Mouse (Mus musculus) heart, embryonic 11.5 days (tissue): ENCODE measurements around the gene Sytl1. TPM values are rescaled to one million over a fixed set of nuclear protein-coding genes. Genes with fewer than 3 reads are reported as not detected.
A peak's percentile ranks its signal among the peaks of the same experiment; 100 is the strongest.

ENCODE experiments used
- ATAC-seq: fragments of 200-750 bp; cut with Nextera tagmentation; replicated peaks from 2 replicates; pipeline ENCODE4 v1.8.0; 2017; ENCODE audit warnings: moderate library complexity; ENCODE audit not compliant: insufficient number of reproducible peaks, low FRiP score, low TSS enrichment
- H3K27ac ChIP-seq: fragments of 300-500 bp; sonication (generic); 2 replicates; pipeline ENCODE4 v1.5.1; 2014; ENCODE audit warnings: mild to moderate bottlenecking, low read depth, low read length
- H3K27me3 ChIP-seq: fragments of 300-500 bp; sonication (generic); 2 replicates; pipeline ENCODE4 v1.6.1; 2014; ENCODE audit warnings: mild to moderate bottlenecking, low read length, mixed read lengths; ENCODE audit not compliant: control insufficient read depth, insufficient read depth
- H3K36me3 ChIP-seq: fragments of 300-500 bp; sonication (generic); 2 replicates; pipeline ENCODE4 v1.6.1; 2014; ENCODE audit warnings: mild to moderate bottlenecking, low read length, moderate library complexity, mixed read lengths; ENCODE audit not compliant: control insufficient read depth, insufficient read depth
- H3K4me1 ChIP-seq: fragments of 300-500 bp; sonication (generic); 2 replicates; pipeline ENCODE4 v1.6.1; 2014; ENCODE audit warnings: low read length; ENCODE audit not compliant: control insufficient read depth, insufficient read depth
- H3K4me2 ChIP-seq: fragments of 300-500 bp; sonication (generic); 2 replicates; pipeline ENCODE4 v1.6.1; 2014; ENCODE audit warnings: mild to moderate bottlenecking, moderate library complexity
- H3K4me3 ChIP-seq: fragments of 300-500 bp; sonication (generic); 2 replicates; pipeline ENCODE4 v1.5.1; 2014; ENCODE audit warnings: low read depth, low read length
- H3K9ac ChIP-seq: fragments of 300-500 bp; sonication (generic); 2 replicates; pipeline ENCODE4 v1.6.1; 2014; ENCODE audit warnings: mild to moderate bottlenecking, low read depth, low read length, moderate library complexity
- H3K9me3 ChIP-seq: fragments of 300-500 bp; sonication (generic); replicated peaks from 2 replicates; pipeline ENCODE4 v1.6.1; 2016; ENCODE audit warnings: low read length; ENCODE audit not compliant: control insufficient read depth
- WGBS: fragments of 180-500 bp; shearing (Covaris S2); extraction: QIAGEN DNeasy Blood & Tissue Kit; methylation state at CpG from one replicate; pipeline ENCODE4 v1.1.7; 2014; ENCODE audit not compliant: insufficient replicate concordance; 5-methylcytosine and 5-hydroxymethylcytosine counted together
- polyA plus RNA-seq: library from polyadenylated mRNA; unstranded; fragments of >200 nt; fragmentation: Nextera tagmentation; extraction: Ambion mirVana; gene quantifications from 2 replicates; pipeline ENCODE4 v1.2.1, GENCODE M21; 2014

Gene Sytl1
- polyA plus RNA-seq, 1 experiment from 2014 or later: 0.42 TPM

DNA sequence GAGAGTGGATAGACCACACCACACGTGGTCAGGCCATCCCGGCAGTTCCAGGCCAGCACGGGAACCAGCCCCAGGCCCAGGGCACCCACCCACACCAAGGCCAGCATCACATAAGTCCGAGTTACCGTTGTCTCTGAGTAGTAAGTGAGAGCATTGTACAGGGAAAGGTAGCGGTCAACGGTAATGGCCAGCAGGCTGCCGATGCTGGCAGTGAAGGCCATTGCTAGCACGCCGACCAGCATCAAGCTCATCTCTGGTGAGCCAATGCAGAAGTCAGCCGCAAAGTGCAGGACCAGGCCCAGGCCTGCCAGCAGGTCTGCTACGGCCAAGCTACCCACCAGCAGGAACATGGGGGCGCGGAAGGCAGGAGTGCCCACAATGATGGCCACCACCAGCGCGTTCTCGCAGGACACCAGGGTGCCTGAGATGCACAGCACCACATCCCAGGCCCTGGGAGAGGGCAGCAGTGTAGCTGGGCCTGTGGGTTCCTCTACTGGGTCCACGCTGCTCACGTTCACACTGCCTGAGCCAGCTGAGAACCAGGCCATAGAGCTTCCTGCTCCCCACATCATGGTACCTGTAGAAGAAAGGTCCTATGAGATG, 52.0 kb downstream of the Sytl1 start:
- ATAC-seq: no peak
- no peak overlapping the region for H3K4me3 ChIP-seq
- no peaks in the 10 kb centered on the region for H3K36me3 ChIP-seq
- H3K27me3 ChIP-seq: peaks cover 40% of the 10 kb centered on the region
- H3K4me1 ChIP-seq: peaks cover 10% of the 10 kb centered on the region
- 89% methylated on average over 19 of the region's 19 CpGs for WGBS
- no peak overlapping the region for H3K27ac ChIP-seq
- no peaks in the 10 kb centered on the region for H3K9me3 ChIP-seq
- no peak overlapping the region for H3K4me2 ChIP-seq
- H3K9ac ChIP-seq: no peak overlapping the region

GRCm38 (mm10) chr4:133210023-133210787, 52.7 kb downstream of the Sytl1 start:
- 88% methylated on average over 24 of the region's 24 CpGs for WGBS
- no peak overlapping the region for H3K9ac ChIP-seq

DNA sequence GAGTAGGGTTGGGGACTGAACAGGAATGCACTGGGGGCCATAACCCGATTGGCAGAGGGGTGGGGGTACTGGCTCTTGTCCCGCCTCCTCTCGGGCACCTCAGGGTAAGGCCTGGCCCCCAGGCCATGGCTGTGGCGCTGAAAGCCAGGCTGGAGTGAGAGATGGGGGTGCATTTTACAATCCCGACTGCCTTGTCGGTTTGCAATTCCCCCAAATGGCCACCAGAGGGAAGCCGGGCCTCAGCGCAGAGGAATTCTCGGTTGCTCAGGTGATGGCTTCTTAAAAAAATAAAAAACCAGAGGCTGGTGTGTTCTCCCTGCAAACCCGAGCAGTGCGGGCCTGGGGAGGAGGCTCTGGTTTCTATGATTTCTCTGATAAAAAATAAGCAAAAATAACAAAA, 53.5 kb downstream of the Sytl1 start:
- H3K9me3 ChIP-seq: no peaks in the 10 kb centered on the region
- no peak overlapping the region for H3K4me2 ChIP-seq
- no peak for ATAC-seq
- H3K4me3 ChIP-seq: no peak overlapping the region
- 5% methylated on average over 11 of the region's 11 CpGs for WGBS
- peaks cover 40% of the 10 kb centered on the region for H3K27me3 ChIP-seq
- no peak overlapping the region for H3K9ac ChIP-seq
- no peaks in the 10 kb centered on the region for H3K36me3 ChIP-seq
- no peak overlapping the region for H3K27ac ChIP-seq
- H3K4me1 ChIP-seq: peaks cover 17% of the 10 kb centered on the region

More at GRCm38 (mm10) chr4:133210023-133210787, 52.7 kb downstream of the Sytl1 start:
- Histone ChIP-seq H3K36me3 (no peaks in the 10 kb centered on the region), H3K4me3 (no peak overlapping the region), H3K4me2 (no peak overlapping the region), H3K9me3 (no peaks in the 10 kb centered on the region), H3K4me1 (peaks cover 10% of the 10 kb centered on the region), H3K27ac (no peak overlapping the region), H3K27me3 (peaks cover 40% of the 10 kb centered on the region)
- ATAC-seq: no peak

GRCm38 (mm10) chr4:133204379-133204778, 58.5 kb downstream of the Sytl1 start:
- H3K9ac ChIP-seq: peak overlapping the region; percentile 61
- H3K4me1 ChIP-seq: peaks cover 38% of the 10 kb centered on the region
- no peak overlapping the region for H3K4me3 ChIP-seq
- H3K27ac ChIP-seq: peak overlapping the region; percentile 75
- peaks cover 3% of the 10 kb centered on the region; the same call in 1 of the 2 replicates for H3K27me3 ChIP-seq
- H3K36me3 ChIP-seq: no peaks in the 10 kb centered on the region
- peak overlapping the region; percentile 37 for H3K4me2 ChIP-seq
- ATAC-seq: no peak
- WGBS: 30% methylated on average over 7 of the region's 7 CpGs
- H3K9me3 ChIP-seq: no peaks in the 10 kb centered on the region

DNA sequence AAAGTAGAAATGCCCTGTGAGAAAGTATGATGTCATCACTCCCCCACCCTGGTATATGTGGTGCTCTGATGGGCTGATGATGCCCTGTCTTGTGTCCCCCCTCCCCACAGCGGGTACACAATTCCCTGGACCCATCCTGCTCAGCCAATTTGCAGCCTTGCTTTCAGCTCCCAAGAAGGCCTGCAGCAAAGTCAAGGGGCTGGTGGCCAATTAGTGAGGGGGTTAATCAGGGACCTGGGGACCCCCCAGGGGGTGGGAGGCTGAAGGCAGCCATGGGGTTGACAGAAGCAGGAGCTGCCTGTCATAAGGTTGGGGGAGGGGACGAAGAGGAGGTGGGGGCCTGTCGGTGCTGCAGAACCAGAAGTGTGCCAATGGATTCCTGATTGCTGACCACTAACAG, 59.3 kb downstream of the Sytl1 start:
- 66% methylated on average over 3 of the region's 3 CpGs for WGBS
- H3K27ac ChIP-seq: no peak overlapping the region

More for the DNA sequence above, 59.3 kb downstream of the Sytl1 start:
- Histone ChIP-seq H3K27me3 (no peaks in the 10 kb centered on the region), H3K4me2 (no peak overlapping the region), H3K9me3 (no peaks in the 10 kb centered on the region), H3K9ac (no peak overlapping the region), H3K4me1 (peaks cover 43% of the 10 kb centered on the region), H3K4me3 (no peak overlapping the region), H3K36me3 (no peaks in the 10 kb centered on the region)
- ATAC-seq: no peak

Other genes starting within 250 kb of the Sytl1 start
- 37.3 and 55.8 TPM in 2 replicates for gene Wasf2, start 132.6 kb downstream of the Sytl1 start, polyA plus RNA-seq
- gene Cd164l2, start 51.0 kb downstream of the Sytl1 start, polyA plus RNA-seq: 0.27 and 0.77 TPM in 2 replicates
- gene Gpr3, start 50.6 kb downstream of the Sytl1 start, polyA plus RNA-seq: 0.37 and 0.61 TPM in 2 replicates
- gene Map3k6, start 22.3 kb downstream of the Sytl1 start, polyA plus RNA-seq: 1.5 and 1.7 TPM in 2 replicates
- 57.5 and 64.9 TPM in 2 replicates for gene Tmem222, start 14.7 kb upstream of the Sytl1 start, polyA plus RNA-seq
- gene Wdtc1, start 90.4 kb upstream of the Sytl1 start, polyA plus RNA-seq: 13.3 and 15.5 TPM in 2 replicates
- 4.8 and 7.0 TPM in 2 replicates for gene Slc9a1, start 106.6 kb upstream of the Sytl1 start, polyA plus RNA-seq
- 0.47 and 0.83 TPM in 2 replicates for gene Tent5b, start 217.0 kb upstream of the Sytl1 start, polyA plus RNA-seq
- gene Trnp1, start 235.4 kb upstream of the Sytl1 start, polyA plus RNA-seq: 0.94 and 1.4 TPM in 2 replicates